Mouse (Mus musculus): ENCODE data around the gene Ccdc69.

GRCm38 (mm10) chr11:55089892-55090291, 12.0 kb upstream of the Ccdc69 start:
- TF ChIP-seq CTCF (IDR thresholded peaks at IDR 0.05; ENCODE audit: low read depth): no peak
- no peak for TF ChIP-seq EP300 (IDR thresholded peaks at IDR 0.05; ENCODE audit: low read depth)

Measured in heart, postnatal 0 days (tissue).